Mouse (Mus musculus) megakaryocyte-erythroid progenitor cell, adult 5 weeks (primary cell): ENCODE measurements around the gene Vil1. TPM values are rescaled to one million over a fixed set of nuclear protein-coding genes. Genes with fewer than 3 reads are reported as not detected.

Source experiments
- polyA plus RNA-seq: library from polyadenylated mRNA; stranded (reverse); fragments of >175 nt; gene quantifications from 2 replicates; pipeline ENCODE4 v1.2.3, GENCODE M21; 2012

Vil1 gene
- 0.05 TPM in 1 of 2 replicates, not detected in the other for polyA plus RNA-seq

GRCm38 (mm10) chr1:74408589-74409504, at the start of gene Vil1:
Vil1 (plus strand) TSS chr1:74409376.

GRCm38 (mm10) chr1:74361812-74362211, 47.4 kb upstream of the Vil1 start, which contains the start of gene Catip:
Catip (plus strand) TSS chr1:74362108.

GRCm38 (mm10) chr1:74374980-74375379, 34.2 kb upstream of the Vil1 start, which contains the start of gene Slc11a1:
Slc11a1 (plus strand) TSS chr1:74375195.

GRCm38 (mm10) chr1:74390924-74391748, 18.0 kb upstream of the Vil1 start, which contains the start of gene Ctdsp1:
Ctdsp1 (plus strand) TSS chr1:74391509.

Other genes with a start within 250 kb of the Vil1 start
- gene Cxcr1, start 214.7 kb upstream of the Vil1 start, polyA plus RNA-seq = not detected in 2 replicates
- 679 and 751 TPM in 2 replicates for gene Arpc2, start 173.3 kb upstream of the Vil1 start, polyA plus RNA-seq
- gene Gpbar1, start 130.8 kb upstream of the Vil1 start, polyA plus RNA-seq = 0.73 and 0.81 TPM in 2 replicates
- 300 and 370 TPM in 2 replicates for gene Aamp, start 124.6 kb upstream of the Vil1 start, polyA plus RNA-seq
- 94.1 and 97.9 TPM in 2 replicates for gene Pnkd, start 124.4 kb upstream of the Vil1 start, polyA plus RNA-seq
- 198 and 265 TPM in 2 replicates for gene Tmbim1, start 103.8 kb upstream of the Vil1 start, polyA plus RNA-seq
- 0.04 TPM in 1 of 2 replicates, not detected in the other for gene Catip, start 47.3 kb upstream of the Vil1 start, polyA plus RNA-seq
- gene Slc11a1, start 34.2 kb upstream of the Vil1 start, polyA plus RNA-seq = 1.4 and 6.6 TPM in 2 replicates
- gene Ctdsp1, start 17.9 kb upstream of the Vil1 start, polyA plus RNA-seq = 242 and 273 TPM in 2 replicates
- gene Cnot9, start 96.7 kb downstream of the Vil1 start, polyA plus RNA-seq = 14.6 and 14.8 TPM in 2 replicates
- gene Plcd4, start 133.5 kb downstream of the Vil1 start, polyA plus RNA-seq = not detected in 2 replicates
- 2.0 and 2.9 TPM in 2 replicates for gene Usp37, start 134.9 kb downstream of the Vil1 start, polyA plus RNA-seq
- gene Zfp142, start 178.9 kb downstream of the Vil1 start, polyA plus RNA-seq = 12.2 and 16.2 TPM in 2 replicates
- 3.9 and 4.0 TPM in 2 replicates for gene Bcs1l, start 178.9 kb downstream of the Vil1 start, polyA plus RNA-seq
- gene Rnf25, start 192.0 kb downstream of the Vil1 start, polyA plus RNA-seq = 10.2 and 12.5 TPM in 2 replicates
- gene Stk36, start 192.1 kb downstream of the Vil1 start, polyA plus RNA-seq = 0.04 and 0.17 TPM in 2 replicates